Mouse (Mus musculus): ENCODE measurements at regions not wholly inside any gene's neighbourhood (a gene's known extent, or its start where the extent isn't known, plus 50 kb on each side); places are given as distances from the start of the nearest gene placed in this dataset.

DNA sequence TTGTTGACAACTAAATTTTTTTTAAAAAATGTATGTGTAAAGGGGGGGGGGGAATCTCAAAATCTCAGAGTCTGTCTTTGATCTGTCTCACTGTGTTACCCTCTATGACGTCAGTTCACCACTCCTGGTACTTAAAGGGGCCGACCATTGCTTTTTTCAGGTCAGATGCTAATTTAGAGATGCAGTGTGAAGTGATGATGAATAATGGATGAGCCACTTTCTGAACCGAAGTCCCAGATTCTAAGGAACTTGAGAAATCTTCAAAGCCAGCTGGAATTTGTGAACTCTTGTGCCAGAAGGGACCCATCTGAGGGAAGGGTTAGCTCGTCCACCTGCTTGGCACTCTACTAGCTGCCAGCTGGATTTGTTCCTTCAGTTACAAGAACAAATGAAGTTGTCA is 271.1 kb upstream of the Nectin3 start:
- TF ChIP-seq ZC3H11A (IDR thresholded peaks at IDR 0.05; ENCODE audit: borderline replicate concordance, low read depth, low read length) (no peak), MAFK (IDR thresholded peaks at IDR 0.05; ENCODE audit: insufficient read depth, low read depth, low read length) (no peak), HCFC1 (IDR thresholded peaks at IDR 0.05; ENCODE audit: borderline replicate concordance, insufficient read depth, low read length) (no peak), ZNF384 (IDR thresholded peaks at IDR 0.05; ENCODE audit: low read depth, low read length) (no peak)
